Mouse (Mus musculus): ENCODE results near the gene Atp2a3.

- TF ChIP-seq CTCF (IDR thresholded peaks at IDR 0.05; ENCODE audit: control insufficient read depth, insufficient read depth, insufficient read length) (no peak), MYOD1 (IDR thresholded peaks at IDR 0.05; ENCODE audit: control insufficient read depth, insufficient read length, low read depth) (no peak), USF1 (IDR thresholded peaks at IDR 0.05; ENCODE audit: low read depth) (no peak)
Measured at GRCm38 (mm10) chr11:73018471-73019146, 57.6 kb downstream of the Atp2a3 start, which contains the start of gene Camkk1.
